Mouse (Mus musculus): ENCODE data around the gene Olfr221.

- TF ChIP-seq CTCF (IDR thresholded peaks at IDR 0.05; ENCODE audit: low read depth, low read length) (no peak), POLR2A (IDR thresholded peaks at IDR 0.05; ENCODE audit: extremely low read depth, insufficient read depth, low read length) (no peak)
Measured at GRCm38 (mm10) chr14:51996866-51997265, 45.4 kb downstream of the Olfr221 start.
